Mouse (Mus musculus): ENCODE results near the gene Rasa2.

The Rasa2 gene

DNA sequence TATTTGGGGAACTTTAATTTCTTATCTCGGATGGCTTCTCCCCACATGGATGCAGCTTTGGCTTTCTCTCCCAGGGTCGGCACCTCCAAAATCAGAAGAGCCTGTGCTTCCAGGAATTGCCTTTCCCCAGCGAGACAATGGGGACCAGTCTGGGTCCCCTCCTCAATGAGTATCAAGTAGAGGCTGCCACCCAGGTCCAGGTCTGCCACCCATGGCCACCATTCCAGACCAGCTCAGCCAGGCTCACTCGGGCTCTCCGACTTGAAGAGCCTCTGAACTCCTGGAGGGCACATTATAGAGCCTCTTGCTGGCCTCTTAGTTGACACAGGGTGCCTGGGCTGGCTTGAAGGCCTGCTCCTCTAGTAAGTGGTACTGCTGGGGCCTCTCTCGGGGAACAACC, 97.9 kb downstream of the Rasa2 start:
- in situ Hi-C loops (cut with MboI, MseI): no loop called here

DNA sequence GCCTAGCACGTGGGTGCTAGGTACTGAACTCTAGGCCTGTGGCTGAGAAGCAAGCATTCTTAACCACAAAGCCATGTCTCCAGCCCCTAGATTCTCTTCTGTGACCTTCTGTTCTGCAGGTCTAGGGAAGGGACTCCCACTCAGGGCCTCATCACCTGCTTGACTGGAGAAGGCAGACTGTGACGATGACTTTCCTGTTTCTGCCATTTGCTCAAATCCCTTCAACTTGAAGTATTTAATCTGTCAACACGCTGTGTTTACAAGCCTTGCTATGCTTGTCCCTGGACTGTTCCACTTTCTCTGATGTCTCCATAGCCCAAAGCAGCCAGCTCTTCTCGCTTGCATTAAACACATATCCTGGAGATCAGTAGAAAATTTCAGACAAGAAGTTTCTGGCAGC, 98.9 kb downstream of the Rasa2 start:
- in situ Hi-C loops (cut with MboI, MseI): no loop called here

DNA sequence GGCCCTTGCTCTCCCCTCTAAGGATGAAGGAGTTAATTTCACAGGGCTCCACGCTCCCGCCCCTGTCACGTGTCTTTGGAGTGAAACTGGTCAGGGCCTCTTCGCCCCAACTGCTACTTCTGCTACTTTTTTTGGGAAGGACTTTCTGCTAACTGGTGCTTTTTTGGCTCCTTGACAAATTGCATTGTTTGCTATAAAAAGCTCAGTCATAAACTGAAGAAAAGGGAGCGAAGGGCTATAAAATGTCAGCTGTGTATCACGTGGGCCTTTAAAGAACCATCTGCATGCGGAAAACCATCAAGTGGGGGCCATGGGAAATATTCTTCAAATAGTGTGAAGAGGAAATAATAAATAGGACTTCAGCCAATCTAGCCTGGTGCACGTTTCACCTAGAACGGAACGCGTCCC, 100.7 kb downstream of the Rasa2 start:
- in situ Hi-C loops (cut with MboI, MseI): no loop called here

DNA sequence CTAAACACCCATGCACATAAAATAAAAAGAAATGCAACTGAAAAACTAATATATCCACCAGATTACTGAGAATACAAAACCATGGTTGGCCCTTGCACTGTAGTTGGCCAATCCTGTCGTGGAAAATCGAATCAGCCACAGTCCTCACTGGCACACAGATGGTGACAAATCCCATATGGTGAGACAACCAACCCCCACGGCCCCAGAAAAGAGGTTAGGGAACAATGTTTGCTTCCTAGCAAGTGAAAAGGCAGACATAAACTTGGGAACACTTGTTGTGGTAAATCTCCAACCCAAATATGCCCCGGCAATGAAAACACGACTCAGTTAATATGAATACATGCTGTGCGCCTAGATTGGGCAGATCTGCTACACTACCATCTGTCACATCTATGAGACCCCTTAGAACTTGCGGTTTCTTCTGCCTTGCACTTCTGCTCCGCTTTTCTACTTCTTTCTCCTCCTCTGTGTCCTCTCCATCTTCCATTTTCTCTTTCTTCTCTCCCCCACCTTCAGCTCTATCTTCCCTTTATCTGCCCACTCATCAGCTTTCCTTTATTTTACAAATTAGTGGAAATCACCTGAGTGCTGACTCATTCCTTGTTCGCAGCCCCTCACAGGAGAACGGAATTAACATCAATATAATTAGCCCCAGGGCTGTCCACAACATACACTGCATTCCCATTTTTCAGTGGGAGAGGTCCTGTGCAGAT, 101.3 kb downstream of the Rasa2 start:
- in situ Hi-C loops (cut with MboI, MseI): loop anchor here in 1 of 2 experiments (10.0 kb wide), 1 partner anchor 1755 kb away; no protein-coding TSS in a partner anchor

DNA sequence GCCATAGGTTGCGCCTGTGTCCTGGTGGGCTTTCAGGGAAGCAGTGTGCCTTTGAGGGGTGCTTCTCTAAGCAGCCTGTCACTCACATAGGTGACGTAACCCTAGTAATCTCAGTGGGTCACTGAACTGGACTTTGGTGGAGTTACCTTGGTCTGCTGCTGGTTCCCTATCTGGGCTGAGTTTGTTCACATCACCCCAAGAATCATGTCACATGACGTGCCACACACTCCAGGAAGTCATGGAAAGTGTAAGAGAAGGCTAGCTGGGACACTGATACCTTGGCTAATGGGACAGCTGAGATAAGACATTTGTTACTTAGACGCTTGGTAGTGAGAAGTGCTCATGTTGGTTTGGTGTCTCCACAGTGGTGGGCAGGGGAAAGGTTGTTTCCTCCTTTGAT, 105.4 kb downstream of the Rasa2 start:
- in situ Hi-C loops (cut with MboI, MseI): loop anchor here in 1 of 2 experiments (10.0 kb wide), 1 partner anchor 1751 kb away; no protein-coding TSS in a partner anchor

DNA sequence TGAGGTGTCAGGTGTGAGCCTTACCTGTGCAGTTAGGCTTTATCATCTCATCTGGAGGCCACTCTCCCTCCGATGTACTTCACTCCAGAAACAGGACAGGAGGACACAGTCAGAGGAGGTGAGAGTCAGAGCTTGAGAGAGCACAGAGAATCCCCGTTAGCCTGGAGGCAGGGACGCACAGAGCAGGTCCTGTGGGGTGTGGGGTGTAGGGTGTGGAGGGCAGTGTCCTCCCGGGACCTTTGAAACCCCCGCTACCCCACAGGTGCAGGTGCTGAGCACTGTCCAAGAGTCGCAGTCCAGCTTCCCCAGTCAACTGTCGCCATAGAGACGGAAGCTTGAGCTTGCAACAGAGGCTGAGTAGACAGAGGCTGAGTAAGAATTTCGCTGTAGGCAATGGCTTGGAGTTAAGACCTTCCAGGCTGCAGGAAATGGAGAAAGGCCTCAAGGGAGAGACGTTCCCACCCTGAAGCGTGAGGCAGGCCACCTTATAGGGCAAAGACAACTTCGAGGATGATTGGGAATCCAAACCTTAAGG, 106.4 kb downstream of the Rasa2 start, which contains the start of gene Gm28729:
TSS of gene Gm28729 (minus strand) at position 293 of the 535 bp plus-strand sequence.
- in situ Hi-C loops (cut with MboI, MseI): loop anchor here in 1 of 2 experiments (10.0 kb wide), 1 partner anchor 1750 kb away; no protein-coding TSS in a partner anchor

DNA sequence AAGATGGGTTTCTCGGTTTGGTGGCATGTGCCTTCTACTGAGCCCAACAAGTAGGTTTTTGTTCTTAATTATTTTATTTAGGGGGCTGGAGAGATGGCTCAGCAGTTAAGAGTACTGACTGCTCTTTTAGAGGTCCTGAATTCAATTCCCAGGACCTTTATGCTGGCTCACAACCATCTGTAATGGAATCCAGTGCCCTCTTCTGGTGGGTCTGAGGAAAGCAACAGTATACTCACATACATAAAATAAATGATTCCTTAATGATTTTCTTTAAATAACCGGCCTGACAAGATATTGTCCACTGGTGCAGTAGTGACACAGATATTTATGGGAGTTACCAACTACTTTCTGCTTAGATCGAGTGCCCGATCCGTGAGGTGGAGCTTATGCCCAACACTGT, 108.3 kb downstream of the Rasa2 start:
- in situ Hi-C loops (cut with MboI, MseI): loop anchor here in 1 of 2 experiments (10.0 kb wide), 1 partner anchor 1748 kb away; no protein-coding TSS in a partner anchor

DNA sequence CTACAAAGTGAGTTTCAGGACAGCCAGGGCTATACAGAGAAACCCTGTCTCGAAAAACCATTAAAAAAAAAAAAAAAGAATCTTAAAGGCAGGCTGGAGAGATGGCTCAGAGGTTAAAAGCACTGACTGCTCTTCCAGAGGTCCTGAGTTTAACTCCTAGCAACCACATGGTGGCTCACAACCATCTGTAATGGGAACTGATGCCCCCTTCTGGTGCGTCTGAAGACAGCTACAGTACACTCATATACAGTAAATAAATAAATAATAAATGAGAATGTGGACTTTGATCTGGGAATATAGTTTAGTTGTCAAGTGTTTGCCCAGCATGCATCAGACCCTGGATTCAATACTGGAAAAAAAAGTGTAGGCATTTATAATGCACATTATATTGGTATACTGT, 109.8 kb downstream of the Rasa2 start:
- in situ Hi-C loops (cut with MboI, MseI): loop anchor here in 1 of 2 experiments (10.0 kb wide), 1 partner anchor 1747 kb away; no protein-coding TSS in a partner anchor

DNA sequence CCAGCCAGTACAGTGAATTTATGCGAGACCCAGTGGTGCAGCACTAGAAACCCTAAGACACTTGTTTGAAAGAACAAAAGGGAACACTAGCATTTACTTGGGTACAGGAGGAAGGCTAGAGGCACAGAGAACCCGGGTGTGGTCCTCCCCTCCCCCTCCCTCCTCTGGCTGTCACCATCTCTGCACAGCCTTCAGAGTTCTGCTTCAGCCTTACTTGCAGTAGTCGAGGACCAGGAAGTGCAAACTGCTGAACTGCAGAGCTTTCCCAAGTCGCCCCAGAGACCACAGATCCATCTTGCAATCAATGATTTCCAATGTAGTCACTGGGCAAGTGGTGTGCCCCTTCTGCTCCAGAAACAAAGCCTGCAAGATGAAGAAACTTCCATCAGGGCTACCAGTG, 114.0 kb downstream of the Rasa2 start:
- in situ Hi-C loops (cut with MboI, MseI): no loop called here

DNA sequence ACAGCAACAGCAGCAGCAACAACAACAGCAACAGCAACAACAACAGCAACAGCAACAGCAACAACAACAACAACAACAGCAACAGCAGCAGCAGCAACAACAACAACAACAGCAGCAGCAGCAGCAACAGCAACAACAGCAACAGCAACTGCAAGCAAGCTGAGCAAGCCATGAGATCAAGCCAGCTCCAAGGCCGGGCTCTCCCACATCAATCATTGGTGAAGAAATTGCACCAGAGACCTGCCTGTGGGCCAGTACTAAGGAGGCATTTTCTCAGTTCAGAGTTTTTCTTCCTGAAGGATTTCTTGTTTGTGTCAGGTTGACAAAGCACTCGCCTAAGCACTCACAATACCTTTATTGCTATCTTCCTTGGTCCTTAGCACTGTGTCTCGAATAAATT, 114.6 kb downstream of the Rasa2 start:
- in situ Hi-C loops (cut with MboI, MseI): no loop called here

DNA sequence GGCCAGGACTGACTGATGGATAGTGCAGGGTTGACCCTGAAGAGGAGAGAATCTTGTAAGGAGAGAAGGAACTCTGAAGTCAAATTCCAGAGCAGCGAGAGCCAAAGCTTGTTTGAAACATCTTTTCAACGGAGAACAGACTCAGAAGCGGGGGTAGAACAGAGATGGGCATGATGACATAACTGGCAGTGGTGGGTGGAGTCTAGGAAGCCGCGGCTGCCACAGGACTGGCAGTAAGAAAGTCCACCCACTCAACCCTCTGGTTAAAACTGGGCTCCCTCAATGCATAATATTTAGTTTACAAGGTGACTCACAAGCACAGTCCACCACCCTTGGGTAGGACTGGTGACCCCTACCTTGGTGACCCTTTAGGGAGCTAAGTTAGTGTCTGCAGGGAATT, 115.7 kb downstream of the Rasa2 start:
- in situ Hi-C loops (cut with MboI, MseI): no loop called here

DNA sequence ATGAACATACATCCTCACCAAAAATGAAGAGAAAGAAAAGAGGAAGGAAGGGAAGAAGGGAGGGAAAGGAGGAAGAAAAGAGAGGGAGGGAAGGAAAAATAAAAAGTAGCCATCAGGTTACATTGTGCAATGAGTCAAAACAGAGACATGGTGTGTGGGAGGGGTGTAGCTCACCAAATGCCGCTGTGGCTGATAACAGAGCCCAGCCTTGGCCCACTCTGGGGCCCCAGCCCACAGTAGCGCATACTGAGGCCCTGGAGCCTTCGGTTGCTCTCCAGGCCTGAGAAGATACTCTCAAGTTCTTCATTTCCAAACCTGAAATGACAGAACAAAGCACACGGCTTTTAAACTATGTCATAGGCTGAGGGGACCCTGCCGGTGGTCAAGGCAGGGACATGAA, 117.1 kb downstream of the Rasa2 start:
- in situ Hi-C loops (cut with MboI, MseI): no loop called here

DNA sequence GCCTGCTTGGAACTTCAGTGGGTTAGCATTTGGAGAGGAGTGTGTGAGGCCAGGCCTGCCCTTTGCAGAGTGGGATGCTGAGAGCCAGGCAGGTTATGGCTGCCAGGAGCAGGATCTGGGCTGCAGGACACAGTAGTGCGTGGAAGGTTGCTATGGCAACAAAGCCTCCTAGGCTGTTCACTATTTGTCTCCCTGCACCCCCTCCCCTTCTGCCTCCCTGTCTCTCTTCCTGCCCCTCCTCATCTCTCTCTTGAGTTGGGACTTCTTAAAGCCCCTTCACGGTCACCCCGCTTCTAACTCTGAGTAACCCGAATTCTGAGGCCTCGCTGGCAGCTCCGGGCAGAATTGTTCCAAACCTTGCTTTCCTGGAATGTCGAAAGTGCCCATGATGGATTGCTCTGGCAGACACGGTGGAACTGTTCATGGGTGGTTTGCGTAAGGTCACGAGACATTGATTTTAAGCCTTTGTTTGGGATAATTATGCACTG, 125.4 kb downstream of the Rasa2 start:
- in situ Hi-C loops (cut with MboI, MseI): no loop called here

DNA sequence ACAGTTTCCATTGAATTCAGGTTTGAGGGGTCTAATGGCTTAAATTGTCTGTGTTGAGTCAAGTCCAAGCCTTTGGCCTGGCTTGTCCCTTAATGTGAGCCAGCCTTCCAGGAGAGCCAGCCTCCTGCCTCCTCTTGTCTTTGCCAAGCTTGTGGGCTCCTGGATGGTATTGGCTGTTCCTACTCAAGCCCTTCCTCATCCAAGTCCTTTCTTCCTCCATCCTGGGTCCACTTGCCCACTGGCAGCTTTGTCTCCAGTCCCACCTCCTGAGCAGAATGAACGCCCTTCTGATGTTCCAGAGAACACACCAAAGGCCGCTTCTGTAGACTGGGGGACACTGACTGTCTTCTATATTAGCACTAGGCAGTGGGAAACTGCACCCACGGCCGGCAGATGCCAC, 126.3 kb downstream of the Rasa2 start:
- in situ Hi-C loops (cut with MboI, MseI): no loop called here

DNA sequence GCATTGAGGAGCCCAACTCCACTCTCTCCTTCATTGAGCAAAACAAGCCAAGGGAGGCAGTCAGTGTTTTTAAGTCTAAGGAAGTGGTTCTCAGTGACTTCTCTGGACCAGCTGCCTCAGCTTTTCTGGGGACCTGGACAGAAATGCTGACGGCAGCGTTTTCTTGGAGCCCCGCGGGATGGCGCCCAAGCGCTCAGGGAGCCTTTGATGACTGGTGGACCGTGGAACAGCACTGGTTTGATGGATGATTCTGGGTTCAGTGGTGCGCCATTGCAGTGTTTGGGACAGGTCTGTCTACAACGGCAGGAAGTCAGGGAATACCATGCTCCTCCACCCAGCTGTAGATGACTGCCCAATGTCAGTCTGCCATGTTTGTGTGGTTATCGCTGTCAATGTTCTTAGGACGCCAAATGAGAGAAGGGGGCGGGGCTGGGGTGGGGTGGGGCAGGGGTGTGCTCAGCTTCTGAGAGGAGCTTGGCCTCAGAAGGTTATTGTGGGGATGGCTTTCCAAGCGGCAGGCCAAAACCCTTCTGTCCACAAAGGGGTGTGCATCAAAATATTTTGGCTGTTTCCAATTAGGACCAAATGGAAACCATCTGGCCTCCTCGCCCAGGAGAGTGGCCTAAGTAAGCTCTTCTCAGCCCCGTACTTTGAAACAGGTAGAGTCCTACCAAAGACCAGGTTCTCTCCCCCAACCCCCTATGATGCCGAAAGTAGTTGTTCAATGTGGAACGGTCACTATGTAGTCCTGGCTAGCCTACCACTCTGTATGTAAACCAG, 127.1 kb downstream of the Rasa2 start:
- in situ Hi-C loops (cut with MboI, MseI): no loop called here

DNA sequence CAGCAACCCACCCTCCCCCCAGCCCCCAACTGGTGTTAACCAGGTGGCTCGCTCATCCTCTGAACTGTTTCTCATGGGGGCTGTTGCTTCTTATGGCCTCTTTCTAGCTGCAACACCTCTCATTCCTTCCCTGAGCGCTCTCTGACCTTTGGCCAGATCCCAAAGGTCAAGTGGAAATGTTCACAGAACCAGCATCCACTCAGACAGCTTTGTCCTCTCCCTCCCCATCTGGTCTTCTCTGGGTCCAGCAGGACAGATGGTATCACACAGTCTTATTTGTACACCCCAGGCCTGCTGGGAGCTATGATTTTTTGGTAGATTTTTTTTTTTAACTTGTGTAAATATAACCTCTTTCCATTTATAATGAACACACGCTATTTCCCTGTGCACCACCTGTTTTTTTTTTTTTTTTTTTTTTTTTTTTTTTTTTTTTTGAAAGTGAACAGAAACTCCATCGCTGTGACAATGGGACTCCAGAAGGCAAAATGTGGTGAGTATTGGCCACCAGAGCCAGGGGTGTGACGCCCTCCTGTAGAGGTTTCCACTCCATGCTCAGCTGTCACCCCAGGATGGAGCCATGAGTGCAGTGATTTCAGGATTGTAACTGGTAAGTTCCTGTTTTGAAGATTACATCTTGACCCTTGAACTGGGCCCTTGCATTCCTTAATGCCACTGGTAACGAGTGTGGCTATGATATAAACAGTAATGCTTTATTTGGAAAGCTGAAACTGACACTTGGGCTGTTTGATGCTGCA, 128.4 kb downstream of the Rasa2 start:
- in situ Hi-C loops (cut with MboI, MseI): no loop called here

DNA sequence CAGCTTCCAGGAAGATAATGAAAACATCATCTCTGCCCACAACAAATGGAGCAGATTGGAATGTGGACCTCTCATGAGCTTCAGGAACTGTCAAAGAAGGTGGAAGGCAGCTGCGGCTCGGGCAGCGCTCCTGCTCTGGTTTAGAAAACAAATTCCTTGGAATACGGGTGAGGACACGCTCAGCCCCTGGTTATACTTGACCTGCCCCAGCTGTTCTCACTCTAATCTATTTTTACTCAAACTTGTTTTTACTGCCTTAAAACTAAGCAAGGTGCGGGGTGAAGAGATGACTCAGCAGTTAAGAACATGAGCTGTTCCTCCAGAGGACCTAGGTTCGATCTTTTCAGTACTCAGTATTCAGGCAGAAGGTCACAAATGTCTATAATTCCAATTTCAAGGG, 130.2 kb downstream of the Rasa2 start:
- in situ Hi-C loops (cut with MboI, MseI): no loop called here

DNA sequence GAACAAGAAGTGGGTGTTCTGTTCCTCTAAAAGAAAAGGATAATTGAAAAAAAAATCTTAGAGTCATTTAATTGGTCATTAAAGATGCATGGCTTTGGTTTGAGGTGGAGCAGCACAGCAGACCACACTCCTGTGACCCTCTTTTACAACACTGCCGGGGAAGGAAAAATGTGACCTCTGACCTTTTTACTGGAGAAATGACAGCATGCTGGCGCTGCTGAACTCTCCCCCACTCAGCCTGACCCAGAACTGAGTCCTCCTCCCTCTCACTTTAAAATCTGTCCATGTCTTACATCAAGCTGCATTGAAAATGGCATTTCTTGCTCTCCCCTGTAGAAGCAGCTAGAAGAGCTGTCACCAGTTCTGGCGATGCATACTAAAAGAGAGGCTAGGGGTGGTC, 138.2 kb downstream of the Rasa2 start:
- in situ Hi-C loops (cut with MboI, MseI): no loop called here

DNA sequence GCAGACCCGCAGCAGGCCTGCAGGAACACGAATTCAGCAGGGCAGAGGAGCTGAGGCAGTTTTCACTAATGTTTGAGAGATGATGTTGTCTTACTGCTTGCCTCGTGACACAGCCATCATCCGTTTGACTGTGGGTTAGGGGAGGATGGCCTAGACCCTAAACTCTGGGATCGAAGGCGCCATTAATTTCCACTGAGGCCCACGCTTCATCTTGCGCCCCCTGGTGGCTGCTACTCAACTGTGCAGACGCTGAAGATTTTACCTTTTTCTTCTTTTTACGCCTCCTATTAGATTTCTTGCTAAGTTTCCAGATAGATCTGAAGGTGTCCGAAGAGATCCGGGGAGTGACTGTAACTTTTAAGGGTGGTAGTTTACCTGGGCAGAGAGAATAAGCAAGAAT, 139.6 kb downstream of the Rasa2 start:
- in situ Hi-C loops (cut with MboI, MseI): no loop called here

Measured in T-helper 17 cell (primary cell).